Mouse (Mus musculus): Measurements from ENCODE around the gene Sipa1l2.

Gene Sipa1l2

DNA sequence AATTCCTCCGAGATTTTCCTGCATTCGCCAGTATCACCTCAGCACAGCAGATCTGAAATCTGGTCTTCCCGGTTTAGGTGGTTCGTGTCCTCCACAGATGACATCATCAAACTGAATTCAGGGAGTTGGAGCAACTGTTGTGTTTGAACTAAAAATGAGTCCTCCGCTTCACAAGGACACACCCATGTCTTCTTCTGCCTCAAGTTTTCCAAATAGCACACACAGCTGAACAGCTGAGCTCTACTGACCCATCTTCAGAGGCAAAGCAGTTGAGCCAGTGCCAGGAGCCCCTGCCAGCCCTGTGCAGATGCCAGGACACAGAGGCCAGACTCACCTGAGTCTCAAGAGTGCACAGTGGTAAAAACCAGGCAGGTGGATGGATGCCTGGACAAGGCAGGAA lies 12.9 kb downstream of the Sipa1l2 start:
- in situ Hi-C loops (cut with MboI; ENCODE audit: low pct_unique_long_range_greater_than_20kb in 1 of 2, low sequenced_read_pairs in 2 of 2, unreplicated experiment in 1 of 2): no loop called here

- in situ Hi-C loops (cut with MboI; ENCODE audit: low pct_unique_long_range_greater_than_20kb in 1 of 2, low sequenced_read_pairs in 2 of 2, unreplicated experiment in 1 of 2): no loop called here
These were observed 19.0 kb downstream of the Sipa1l2 start for GRCm38 (mm10) chr8:125550567-125550966.

DNA sequence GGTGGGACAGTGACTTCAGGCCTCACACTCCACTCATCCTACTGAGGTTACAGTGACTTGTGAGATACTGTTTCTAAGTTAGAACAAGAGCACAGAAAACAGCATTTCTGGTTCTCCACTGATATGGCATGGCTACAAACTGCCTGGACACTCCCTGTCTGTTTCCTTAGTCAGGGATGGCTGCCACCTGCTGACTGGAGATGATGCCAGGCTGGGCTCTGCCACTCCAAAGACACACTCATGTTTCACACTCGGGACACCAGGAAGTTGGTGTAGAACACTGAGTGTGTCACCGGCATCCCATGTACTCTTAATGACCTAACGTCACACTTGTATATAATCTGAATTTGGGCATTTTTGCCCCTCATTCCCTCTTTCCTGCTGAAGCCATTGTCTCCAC lies 22.3 kb downstream of the Sipa1l2 start:
- in situ Hi-C loops (cut with MboI; ENCODE audit: low pct_unique_long_range_greater_than_20kb in 1 of 2, low sequenced_read_pairs in 2 of 2, unreplicated experiment in 1 of 2): no loop called here

- in situ Hi-C loops (cut with MboI; ENCODE audit: low pct_unique_long_range_greater_than_20kb in 1 of 2, low sequenced_read_pairs in 2 of 2, unreplicated experiment in 1 of 2): no loop called here
These were observed 23.7 kb downstream of the Sipa1l2 start for GRCm38 (mm10) chr8:125545866-125546265.

DNA sequence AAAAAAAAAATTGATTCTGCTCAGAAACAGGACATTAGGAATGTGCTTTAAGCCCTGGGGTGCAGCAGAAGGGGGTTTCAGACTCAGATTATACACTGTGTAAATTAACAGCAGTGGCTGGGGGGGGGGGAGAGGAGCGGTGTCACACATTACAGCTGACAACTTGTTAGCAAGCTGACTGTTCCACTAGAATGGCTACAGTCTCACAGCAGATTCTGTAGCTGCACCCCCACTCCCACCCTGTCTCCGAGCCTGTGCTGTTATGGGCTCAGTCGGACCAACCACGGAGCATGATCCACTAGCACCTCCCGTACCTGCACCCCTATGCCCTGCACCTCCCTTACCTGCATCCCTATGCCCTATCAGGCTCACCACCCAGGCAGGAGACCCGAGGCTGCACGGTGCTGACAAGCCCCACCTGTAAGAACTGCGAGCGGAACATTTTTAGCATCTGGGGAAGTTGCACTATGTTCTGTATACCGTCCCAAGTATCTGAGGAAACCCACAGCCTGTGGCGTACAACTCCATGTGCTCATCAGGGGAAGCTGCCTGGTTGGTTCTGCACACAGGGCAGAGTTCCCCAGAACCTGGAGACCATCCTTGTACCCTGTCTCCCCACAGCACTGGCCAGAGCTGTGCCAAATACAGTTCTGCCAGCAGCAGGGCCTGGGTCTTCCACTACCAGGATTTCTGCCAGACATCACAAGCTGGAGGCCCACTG lies 26.6 kb downstream of the Sipa1l2 start:
- in situ Hi-C loops (cut with MboI; ENCODE audit: low pct_unique_long_range_greater_than_20kb in 1 of 2, low sequenced_read_pairs in 2 of 2, unreplicated experiment in 1 of 2): no loop called here

GRCm38 (mm10) chr8:125539056-125540013 lies 30.3 kb downstream of the Sipa1l2 start:
- in situ Hi-C loops (cut with MboI; ENCODE audit: low pct_unique_long_range_greater_than_20kb in 1 of 2, low sequenced_read_pairs in 2 of 2, unreplicated experiment in 1 of 2): no loop called here

GRCm38 (mm10) chr8:125538265-125538664 lies 31.3 kb downstream of the Sipa1l2 start:
- in situ Hi-C loops (cut with MboI; ENCODE audit: low pct_unique_long_range_greater_than_20kb in 1 of 2, low sequenced_read_pairs in 2 of 2, unreplicated experiment in 1 of 2): no loop called here

DNA sequence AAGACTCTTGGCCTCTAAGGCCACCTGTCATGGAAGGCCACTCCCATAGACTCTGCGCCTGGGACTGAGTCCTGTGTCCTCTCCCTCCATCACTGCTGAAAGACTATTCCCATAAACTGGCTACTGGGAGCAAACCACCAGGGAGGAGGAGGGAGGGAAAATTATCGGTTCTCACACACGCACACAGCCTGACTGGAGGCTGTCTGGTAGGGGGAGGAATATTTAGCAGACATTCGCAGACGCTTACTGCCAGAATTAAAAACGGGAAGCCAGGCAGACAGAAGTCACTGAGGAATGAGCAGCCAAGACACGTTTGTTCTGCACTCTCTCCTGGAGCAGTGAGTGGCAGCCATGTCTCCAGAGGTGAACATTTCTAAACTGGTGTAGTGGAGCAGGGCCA lies 35.9 kb downstream of the Sipa1l2 start:
- in situ Hi-C loops (cut with MboI; ENCODE audit: low pct_unique_long_range_greater_than_20kb in 1 of 2, low sequenced_read_pairs in 2 of 2, unreplicated experiment in 1 of 2): no loop called here

DNA sequence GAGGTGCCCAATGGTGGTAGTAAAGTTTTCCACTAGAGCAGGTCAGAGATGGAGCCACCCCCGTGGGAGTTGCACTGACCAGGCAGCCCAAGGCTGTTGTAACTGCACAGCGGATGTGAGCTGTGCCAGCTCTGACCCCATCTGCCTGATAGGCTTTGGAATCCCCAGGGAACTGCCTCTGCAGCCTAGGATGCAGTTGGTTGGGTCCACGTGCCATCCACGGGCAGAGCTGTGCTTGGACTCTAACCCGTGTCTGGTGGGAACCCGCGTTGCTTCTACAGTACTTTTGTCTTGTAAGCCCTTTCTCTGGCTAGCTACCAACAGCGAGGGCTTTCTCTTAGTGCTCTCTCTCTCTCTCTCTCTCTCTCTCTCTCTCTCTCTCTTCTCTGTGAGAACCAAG lies 36.7 kb downstream of the Sipa1l2 start:
- in situ Hi-C loops (cut with MboI; ENCODE audit: low pct_unique_long_range_greater_than_20kb in 1 of 2, low sequenced_read_pairs in 2 of 2, unreplicated experiment in 1 of 2): no loop called here

GRCm38 (mm10) chr8:125532177-125532576 lies 37.4 kb downstream of the Sipa1l2 start:
- in situ Hi-C loops (cut with MboI; ENCODE audit: low pct_unique_long_range_greater_than_20kb in 1 of 2, low sequenced_read_pairs in 2 of 2, unreplicated experiment in 1 of 2): no loop called here

DNA sequence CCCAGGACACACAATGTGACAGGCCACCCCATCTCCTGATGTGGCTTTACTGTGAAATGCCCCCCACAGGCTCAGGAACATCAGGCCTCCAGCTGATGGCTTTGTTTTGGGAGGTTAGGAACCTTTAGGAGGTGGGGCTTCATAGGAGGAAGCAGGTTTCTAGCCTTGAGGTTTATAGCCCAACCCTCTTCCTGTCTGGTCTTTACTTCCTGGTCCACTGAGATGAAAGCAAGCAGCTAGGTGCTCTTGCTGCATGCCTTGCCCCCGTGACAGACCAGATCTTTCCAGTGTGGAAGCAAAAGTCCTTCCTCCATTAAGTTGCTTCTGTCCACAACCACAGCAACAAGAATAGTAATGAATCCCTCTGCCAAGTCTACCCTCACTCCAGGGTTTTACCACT lies 38.0 kb downstream of the Sipa1l2 start:
- in situ Hi-C loops (cut with MboI; ENCODE audit: low pct_unique_long_range_greater_than_20kb in 1 of 2, low sequenced_read_pairs in 2 of 2, unreplicated experiment in 1 of 2): no loop called here

DNA sequence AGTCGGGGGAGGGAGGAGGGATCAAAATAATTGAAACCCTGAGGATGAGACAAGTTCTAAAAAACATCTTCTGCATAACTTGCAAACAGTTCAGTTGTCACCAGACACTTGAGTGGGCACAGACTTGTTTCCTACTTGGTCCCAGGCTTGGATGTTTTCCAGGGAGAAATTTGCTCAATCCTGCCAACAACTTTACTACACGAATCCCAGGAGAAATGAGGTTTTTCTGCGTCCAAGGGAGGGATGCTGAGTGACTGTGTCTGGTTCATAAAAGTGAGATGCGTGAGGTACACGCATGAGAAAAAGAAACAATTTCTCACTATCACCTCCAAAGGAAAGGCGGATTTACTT lies 38.5 kb downstream of the Sipa1l2 start:
- in situ Hi-C loops (cut with MboI; ENCODE audit: low pct_unique_long_range_greater_than_20kb in 1 of 2, low sequenced_read_pairs in 2 of 2, unreplicated experiment in 1 of 2): no loop called here

DNA sequence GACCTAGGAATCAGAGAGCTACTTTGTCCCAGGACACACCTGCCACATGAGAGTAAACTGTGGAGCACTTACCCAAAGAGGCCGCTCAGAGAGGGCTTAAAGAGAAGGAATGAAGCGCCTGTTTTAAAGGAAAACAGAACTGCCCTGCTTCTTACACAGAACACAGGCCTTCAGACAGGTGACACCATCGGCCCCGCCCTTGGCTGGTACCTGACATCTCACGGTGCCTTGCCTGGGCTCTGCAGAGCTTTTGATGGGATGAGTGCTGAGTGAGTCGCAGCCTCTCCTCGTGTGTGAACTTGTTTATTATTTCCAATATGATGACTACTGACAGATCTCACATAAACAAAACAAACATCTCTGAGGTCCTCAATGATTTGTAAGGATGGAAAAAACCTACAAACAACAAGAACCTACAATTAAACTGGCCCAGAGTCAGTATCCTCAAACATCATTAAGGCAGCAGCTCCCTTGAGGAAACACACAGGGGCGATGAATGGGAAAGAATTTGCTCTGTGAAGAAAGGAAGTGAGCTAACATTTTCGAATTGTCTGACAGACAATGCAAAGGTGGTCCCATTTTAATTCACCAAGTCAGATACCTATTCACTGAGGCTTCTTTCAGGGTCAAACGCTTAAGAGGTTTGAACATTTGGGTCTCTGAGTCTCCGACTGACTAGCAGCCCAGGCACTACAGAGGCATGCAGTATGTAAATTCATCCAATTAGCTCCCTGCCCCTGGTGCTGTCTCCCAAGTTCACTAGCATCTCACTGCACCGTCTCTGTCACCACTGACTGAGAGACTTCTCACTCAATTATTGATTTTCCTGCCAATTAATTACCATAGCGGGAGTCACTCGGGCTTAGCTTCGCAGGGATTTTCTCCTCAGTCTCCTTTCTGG lies 39.2 kb downstream of the Sipa1l2 start:
- in situ Hi-C loops (cut with MboI; ENCODE audit: low pct_unique_long_range_greater_than_20kb in 1 of 2, low sequenced_read_pairs in 2 of 2, unreplicated experiment in 1 of 2): no loop called here

- in situ Hi-C loops (cut with MboI; ENCODE audit: low pct_unique_long_range_greater_than_20kb in 1 of 2, low sequenced_read_pairs in 2 of 2, unreplicated experiment in 1 of 2): no loop called here
These were observed 40.6 kb downstream of the Sipa1l2 start for GRCm38 (mm10) chr8:125529019-125529418.

GRCm38 (mm10) chr8:125527941-125528340 lies 41.7 kb downstream of the Sipa1l2 start:
- in situ Hi-C loops (cut with MboI; ENCODE audit: low pct_unique_long_range_greater_than_20kb in 1 of 2, low sequenced_read_pairs in 2 of 2, unreplicated experiment in 1 of 2): no loop called here

DNA sequence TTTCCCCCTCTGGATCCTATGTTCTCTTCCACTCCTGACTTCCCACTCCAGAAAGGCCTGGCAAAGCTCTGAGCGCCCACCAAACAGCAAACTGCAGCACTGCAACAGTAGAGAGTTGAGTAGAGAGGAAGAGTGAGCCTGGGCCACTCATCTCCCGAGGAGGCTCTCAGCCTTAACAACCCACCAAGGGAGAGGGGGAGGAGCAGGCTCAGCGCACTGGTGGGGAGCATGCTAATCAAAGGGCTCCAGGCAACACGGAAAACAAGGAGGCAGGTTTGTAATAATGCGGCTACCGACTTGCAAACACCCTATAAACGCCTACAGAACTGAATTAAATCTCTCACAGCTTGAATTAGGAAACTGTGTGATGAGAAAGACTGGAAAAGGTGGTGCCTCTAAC lies 42.6 kb downstream of the Sipa1l2 start:
- in situ Hi-C loops (cut with MboI; ENCODE audit: low pct_unique_long_range_greater_than_20kb in 1 of 2, low sequenced_read_pairs in 2 of 2, unreplicated experiment in 1 of 2): no loop called here

DNA sequence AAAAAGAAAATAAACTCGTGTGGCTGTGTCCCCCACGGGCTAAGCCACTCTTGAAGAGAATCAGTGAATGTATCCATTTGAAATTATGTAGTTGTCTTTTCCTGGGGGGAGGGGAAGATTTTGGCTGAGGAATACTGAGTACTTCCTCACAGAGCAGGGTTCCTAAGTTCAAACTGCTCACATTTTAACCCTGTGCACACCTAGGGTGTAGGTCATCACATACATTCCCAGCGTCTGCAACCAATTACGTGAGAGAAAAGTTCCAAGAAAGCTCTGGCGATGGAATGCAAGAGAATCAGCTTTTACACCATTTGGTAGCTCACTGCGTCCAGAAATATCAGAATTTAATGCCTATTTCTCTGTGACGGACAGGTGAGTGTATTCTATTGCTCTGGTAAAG lies 43.0 kb downstream of the Sipa1l2 start:
- in situ Hi-C loops (cut with MboI; ENCODE audit: low pct_unique_long_range_greater_than_20kb in 1 of 2, low sequenced_read_pairs in 2 of 2, unreplicated experiment in 1 of 2): no loop called here

DNA sequence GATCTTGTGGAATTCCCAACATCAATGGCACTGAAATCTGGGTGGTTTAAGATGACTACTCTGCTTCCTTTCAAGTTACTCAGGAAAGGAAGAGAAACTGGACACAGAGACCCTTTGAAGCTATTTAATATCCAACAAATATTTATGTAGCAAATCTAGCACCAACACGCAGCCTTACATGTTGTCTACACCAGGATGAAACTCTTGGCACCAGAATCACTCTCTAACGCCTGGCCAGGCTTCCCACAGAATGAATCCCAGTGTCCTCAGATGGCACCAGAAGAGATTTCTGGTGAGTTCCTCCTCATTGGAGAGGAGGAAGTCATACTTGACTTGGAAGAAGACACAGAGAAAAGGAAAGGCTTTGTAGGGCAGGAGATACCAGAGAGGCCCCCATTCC lies 45.1 kb downstream of the Sipa1l2 start:
- in situ Hi-C loops (cut with MboI; ENCODE audit: low pct_unique_long_range_greater_than_20kb in 1 of 2, low sequenced_read_pairs in 2 of 2, unreplicated experiment in 1 of 2): no loop called here

GRCm38 (mm10) chr8:125523213-125523612 lies 46.4 kb downstream of the Sipa1l2 start:
- in situ Hi-C loops (cut with MboI; ENCODE audit: low pct_unique_long_range_greater_than_20kb in 1 of 2, low sequenced_read_pairs in 2 of 2, unreplicated experiment in 1 of 2): no loop called here

Measured in mouse embryonic stem cell (cell line).